Mouse (Mus musculus) left cerebral cortex, postnatal 25 days (tissue): ENCODE data around the gene Pyy. TPM values are rescaled to one million over a fixed set of nuclear protein-coding genes. Genes with fewer than 3 reads are reported as not detected.

Source experiments
- DNase-seq, 2 experiments: peaks; one replicate each; pipeline ENCODE4 v3.0.0; 2022; ENCODE audit warnings: low spot score in 2 of 2, mixed read lengths in 1 of 2
- intact Hi-C: fragments of 180-260 bp; cut with DNase I; formaldehyde crosslinking; loops from one replicate; pipeline ENCODE4 v1.15.1; 2025
- total RNA-seq, 2 experiments: library from RNA; stranded (reverse); gene quantifications; 2 replicates each; pipeline ENCODE4 v1.2.3; 2021

The Pyy gene
- total RNA-seq, result not detected

GRCm38 (mm10) chr11:102107732-102108131 is at the start of gene Pyy:
Gene Pyy, minus strand, starts transcription at chr11:102107832.
- intact Hi-C loops, result no loop called here

GRCm38 (mm10) chr11:102156786-102157089 is 49.1 kb upstream of the Pyy start:
- intact Hi-C loops, result no loop called here
- DNase-seq, result no peak

More at GRCm38 (mm10) chr11:102107732-102108131, at the start of gene Pyy:
- no peak for DNase-seq

- peak; percentile 89 to 93 for DNase-seq
- intact Hi-C loops, result no loop called here
Measured at GRCm38 (mm10) chr11:102156039-102156785, 48.6 kb upstream of the Pyy start, which contains the start of gene Tmem101. Gene Tmem101, minus strand, starts transcription at chr11:102156404.

GRCm38 (mm10) chr11:102147213-102147989 is 39.8 kb upstream of the Pyy start:
- intact Hi-C loops, result no loop called here
- DNase-seq, result no peak

GRCm38 (mm10) chr11:102146531-102146930 is 38.9 kb upstream of the Pyy start:
- intact Hi-C loops, result no loop called here
- DNase-seq, result no peak

- DNase-seq, result no peak
- intact Hi-C loops, result no loop called here
Measured at GRCm38 (mm10) chr11:102146005-102146404, 38.4 kb upstream of the Pyy start.

- intact Hi-C loops, result no loop called here
- DNase-seq, result no peak
Measured at GRCm38 (mm10) chr11:102145471-102146001, 37.9 kb upstream of the Pyy start, which contains the start of gene Nags. Gene Nags, plus strand, starts transcription at chr11:102145513.

- intact Hi-C loops, result no loop called here
- DNase-seq, result no peak
Measured at GRCm38 (mm10) chr11:102144957-102145470, 37.4 kb upstream of the Pyy start.

GRCm38 (mm10) chr11:102142355-102142754 is 34.7 kb upstream of the Pyy start:
- DNase-seq, result no peak
- intact Hi-C loops, result no loop called here

GRCm38 (mm10) chr11:102140508-102140907 is 32.9 kb upstream of the Pyy start:
- DNase-seq, result peak; percentile 62 to 70
- intact Hi-C loops, result no loop called here

- peak; percentile 66 to 71 for DNase-seq
- intact Hi-C loops, result loop anchor here (1.0 to 5.0 kb wide), 3 partner anchors 36 to 151 kb away; partner anchors contain the start of gene Dusp3
Measured at GRCm38 (mm10) chr11:102138447-102138740, 30.8 kb upstream of the Pyy start.

GRCm38 (mm10) chr11:102137625-102138446 is 30.2 kb upstream of the Pyy start:
- no peak for DNase-seq
- intact Hi-C loops, result loop anchor here (1.0 to 5.0 kb wide), 3 partner anchors 36 to 151 kb away; partner anchors contain the start of gene Dusp3

GRCm38 (mm10) chr11:102134516-102134915 is 26.9 kb upstream of the Pyy start:
- intact Hi-C loops, result loop anchor here (5.0 kb wide), 1 partner anchor 217 kb away; no protein-coding TSS in a partner anchor
- no peak for DNase-seq

- intact Hi-C loops, result no loop called here
- no peak for DNase-seq
Measured at GRCm38 (mm10) chr11:102117386-102117785, 9.8 kb upstream of the Pyy start.

- intact Hi-C loops, result no loop called here
- no peak for DNase-seq
Measured at GRCm38 (mm10) chr11:102116241-102116640, 8.6 kb upstream of the Pyy start.

GRCm38 (mm10) chr11:102111576-102111975 is 3.9 kb upstream of the Pyy start:
- intact Hi-C loops, result no loop called here
- no peak for DNase-seq

- intact Hi-C loops, result no loop called here
- DNase-seq, result no peak
Measured at GRCm38 (mm10) chr11:102106911-102107310, 721 bp downstream of the Pyy start.

- peak; percentile 51 to 65 for DNase-seq
Measured at GRCm38 (mm10) chr11:102102485-102103258, 5.0 kb downstream of the Pyy start.

GRCm38 (mm10) chr11:102101219-102101618 is 6.4 kb downstream of the Pyy start, which contains the start of gene Ppy:
Gene Ppy, minus strand, starts transcription at chr11:102101319.
- intact Hi-C loops, result no loop called here
- no peak for DNase-seq

More at GRCm38 (mm10) chr11:102102485-102103258, 5.0 kb downstream of the Pyy start:
- intact Hi-C loops, result loop anchor here (1.0 kb wide), 1 partner anchor 36 kb away; no protein-coding TSS in a partner anchor
